Mouse (Mus musculus) kidney, embryonic 14.5 days (tissue): ENCODE results near the gene Per1. TPM values are rescaled to one million over a fixed set of nuclear protein-coding genes. Genes with fewer than 3 reads are reported as not detected.

Experiments
- ATAC-seq: fragments of 200-750 bp; cut with Nextera tagmentation; 2 replicates; pipeline ENCODE4 v1.8.0; 2017; ENCODE audit warnings: moderate number of reproducible peaks, mild to moderate bottlenecking, moderate TSS enrichment, moderate library complexity; ENCODE audit not compliant: low FRiP score, low TSS enrichment
- H3K27ac ChIP-seq: fragments of 300-500 bp; sonication (generic); 2 replicates; pipeline ENCODE4 v1.5.1; 2014; ENCODE audit warnings: low read depth, mild to moderate bottlenecking, low read length, moderate library complexity, mixed read lengths
- H3K27me3 ChIP-seq: fragments of 300-500 bp; sonication (generic); 2 replicates; pipeline ENCODE4 v1.6.1; 2014; ENCODE audit warnings: mild to moderate bottlenecking, low read length; ENCODE audit not compliant: control insufficient read depth, insufficient read depth
- H3K36me3 ChIP-seq: fragments of 300-500 bp; sonication (generic); 2 replicates; pipeline ENCODE4 v1.6.1; 2014; ENCODE audit warnings: low read length, mixed read lengths; ENCODE audit not compliant: control insufficient read depth, insufficient read depth
- H3K4me1 ChIP-seq: fragments of 300-500 bp; sonication (generic); 2 replicates; pipeline ENCODE4 v1.6.1; 2014; ENCODE audit warnings: low read length, mixed read lengths; ENCODE audit not compliant: control insufficient read depth, insufficient read depth
- H3K4me2 ChIP-seq: fragments of 300-500 bp; sonication (generic); replicated peaks from 2 replicates; pipeline ENCODE4 v1.6.1; 2014; ENCODE audit warnings: low read depth, mild to moderate bottlenecking, low read length
- H3K4me3 ChIP-seq: fragments of 300-500 bp; sonication (generic); 2 replicates; pipeline ENCODE4 v1.5.1; 2014; ENCODE audit warnings: mild to moderate bottlenecking, low read length
- H3K9ac ChIP-seq: fragments of 300-500 bp; sonication (generic); 2 replicates; pipeline ENCODE4 v1.6.1; 2014; ENCODE audit warnings: low read depth, mild to moderate bottlenecking, low read length, moderate library complexity
- H3K9me3 ChIP-seq: fragments of 300-500 bp; sonication (generic); 2 replicates; pipeline ENCODE4 v1.6.1; 2016; ENCODE audit warnings: low read length; ENCODE audit not compliant: control insufficient read depth
- WGBS: fragments of 180-500 bp; shearing (Covaris S2); extraction: QIAGEN DNeasy Blood & Tissue Kit; methylation state at CpG from one replicate; pipeline ENCODE4 v1.1.7; 2014; 5-methylcytosine and 5-hydroxymethylcytosine counted together
- polyA plus RNA-seq: library from polyadenylated mRNA; unstranded; fragments of >200 nt; fragmentation: Nextera tagmentation; extraction: Ambion mirVana; gene quantifications from 2 replicates; pipeline ENCODE4 v1.2.1, GENCODE M21; 2014

Per1 gene
- polyA plus RNA-seq, 1 experiment from 2014 or later: 8.9 TPM

GRCm38 (mm10) chr11:69076572-69076971 lies 18.4 kb upstream of the Per1 start:
- H3K9me3 ChIP-seq: no peaks in the 10 kb centered on the region
- H3K4me2 ChIP-seq: no peak overlapping the region
- no peak overlapping the region for H3K27ac ChIP-seq
- H3K4me3 ChIP-seq: no peak overlapping the region
- 65% methylated on average over 5 of the region's 5 CpGs for WGBS
- ATAC-seq: no peak
- no peaks in the 10 kb centered on the region for H3K36me3 ChIP-seq
- peaks cover 15% of the 10 kb centered on the region; the same call in 1 of the 2 replicates for H3K4me1 ChIP-seq
- H3K9ac ChIP-seq: no peak overlapping the region
- H3K27me3 ChIP-seq: no peaks in the 10 kb centered on the region

DNA sequence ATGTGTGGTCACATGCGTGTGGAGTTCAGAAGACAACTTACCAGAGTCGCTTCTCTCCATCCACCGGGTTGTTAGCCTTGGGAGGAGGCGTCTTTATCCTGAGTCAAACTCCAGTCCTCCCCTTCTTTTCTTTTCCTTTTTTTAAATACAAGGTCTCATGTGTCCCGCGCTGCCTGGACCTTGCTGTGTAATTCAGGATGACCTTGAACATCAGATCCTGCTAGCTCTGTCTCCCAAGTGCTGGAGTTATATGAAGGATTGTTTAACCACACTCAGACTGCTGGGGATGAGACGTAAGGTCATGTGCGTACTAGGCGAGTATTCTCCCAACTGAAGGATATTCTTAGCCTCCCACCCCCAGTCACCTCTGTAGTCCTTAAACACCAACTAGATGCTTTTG lies 17.7 kb upstream of the Per1 start:
- no peak for ATAC-seq
- 83% methylated on average over 9 of the region's 9 CpGs for whole genome bisulfite sequencing
- no peak overlapping the region for H3K27ac ChIP-seq

DNA sequence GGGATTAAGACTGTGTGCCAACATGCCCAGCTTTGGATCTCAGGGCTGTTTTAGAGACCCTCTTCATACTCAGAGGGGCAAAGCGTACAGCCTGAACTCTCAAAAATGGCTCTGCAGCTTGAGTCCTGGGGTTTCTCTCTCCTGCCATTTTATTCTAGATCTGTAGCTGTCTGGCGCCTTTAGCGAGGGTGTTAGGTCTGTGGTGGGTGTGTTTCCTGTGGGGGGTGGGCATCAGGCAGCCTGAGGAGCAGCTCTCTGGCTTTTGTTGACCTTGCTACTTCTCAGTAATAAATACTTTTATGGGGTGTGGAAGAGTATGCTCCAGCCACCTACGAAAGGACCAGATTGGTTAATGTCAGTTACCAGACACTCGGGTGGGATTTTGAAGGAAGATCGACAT lies 17.0 kb upstream of the Per1 start:
- Histone ChIP-seq H3K9ac (no peak overlapping the region), H3K4me1 (peaks cover 11% of the 10 kb centered on the region; the same call in 1 of the 2 replicates), H3K27me3 (no peaks in the 10 kb centered on the region), H3K27ac (no peak overlapping the region), H3K36me3 (no peaks in the 10 kb centered on the region), H3K9me3 (no peaks in the 10 kb centered on the region), H3K4me3 (no peak overlapping the region), H3K4me2 (no peak overlapping the region)
- WGBS: 47% methylated on average over 6 of the region's 6 CpGs
- no peak for ATAC-seq

More for the DNA sequence above, 17.7 kb upstream of the Per1 start:
- Histone ChIP-seq H3K4me3 (no peak overlapping the region), H3K9me3 (no peaks in the 10 kb centered on the region), H3K4me2 (no peak overlapping the region), H3K27me3 (no peaks in the 10 kb centered on the region), H3K36me3 (no peaks in the 10 kb centered on the region), H3K4me1 (peaks cover 13% of the 10 kb centered on the region; the same call in 1 of the 2 replicates), H3K9ac (no peak overlapping the region)

- 38% methylated on average over 5 of the region's 5 CpGs for WGBS
Observed at GRCm38 (mm10) chr11:69078805-69079438, 16.1 kb upstream of the Per1 start.

DNA sequence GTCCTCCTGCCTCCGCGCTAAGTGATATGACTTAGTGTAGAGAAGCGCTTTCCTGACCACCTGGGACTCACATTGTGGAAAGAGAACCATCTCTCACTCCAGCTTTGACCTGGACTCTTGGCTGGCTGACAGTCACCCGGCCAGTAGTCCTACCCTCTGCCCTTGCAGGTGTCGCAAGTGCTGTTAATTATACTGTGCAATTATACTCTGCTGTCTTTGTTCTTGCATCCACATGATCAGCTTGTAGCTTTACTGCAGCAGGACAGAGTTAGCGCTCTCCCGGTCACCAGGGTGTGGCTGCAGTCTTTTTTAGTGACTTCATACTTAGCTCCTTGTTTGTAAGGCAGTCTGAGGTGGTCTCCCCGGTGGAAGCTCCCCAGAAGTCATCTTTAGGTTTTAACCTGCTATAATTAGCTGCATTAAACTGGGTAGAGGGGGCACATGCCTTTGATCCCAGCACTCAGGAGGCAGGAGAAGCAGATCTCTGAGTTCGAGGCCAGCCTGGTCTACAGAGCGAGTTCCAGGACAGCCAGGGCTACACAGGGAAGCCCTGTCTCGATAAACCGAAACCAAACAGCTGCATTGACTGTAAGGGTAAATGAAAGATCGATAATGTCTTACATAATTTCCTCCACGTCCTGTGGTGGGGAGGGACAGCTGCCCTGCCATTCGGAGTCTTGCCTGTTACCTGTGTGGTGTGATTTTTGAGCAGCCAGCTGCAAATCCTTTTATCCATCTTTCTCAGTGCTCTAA lies 14.7 kb upstream of the Per1 start:
- Histone ChIP-seq H3K27ac (no peak overlapping the region), H3K9ac (no peak overlapping the region), H3K9me3 (no peaks in the 10 kb centered on the region), H3K4me1 (0 out of 2 replicates have a peak, but pooled peaks cover 4% of the 10 kb centered on the region), H3K4me2 (no peak overlapping the region), H3K36me3 (no peaks in the 10 kb centered on the region), H3K4me3 (no peak overlapping the region), H3K27me3 (no peaks in the 10 kb centered on the region)
- 75% methylated on average over 15 of the region's 15 CpGs for WGBS
- ATAC-seq: no peak

More at GRCm38 (mm10) chr11:69078805-69079438, 16.1 kb upstream of the Per1 start:
- no peak overlapping the region for H3K4me2 ChIP-seq
- H3K9ac ChIP-seq: no peak overlapping the region
- ATAC-seq: peak; percentile 40; the same call in 1 of the 2 replicates
- H3K27ac ChIP-seq: no peak overlapping the region
- no peak overlapping the region for H3K4me3 ChIP-seq
- H3K36me3 ChIP-seq: no peaks in the 10 kb centered on the region
- no peaks in the 10 kb centered on the region for H3K9me3 ChIP-seq
- H3K4me1 ChIP-seq: peaks cover 10% of the 10 kb centered on the region; the same call in 1 of the 2 replicates
- H3K27me3 ChIP-seq: no peaks in the 10 kb centered on the region

DNA sequence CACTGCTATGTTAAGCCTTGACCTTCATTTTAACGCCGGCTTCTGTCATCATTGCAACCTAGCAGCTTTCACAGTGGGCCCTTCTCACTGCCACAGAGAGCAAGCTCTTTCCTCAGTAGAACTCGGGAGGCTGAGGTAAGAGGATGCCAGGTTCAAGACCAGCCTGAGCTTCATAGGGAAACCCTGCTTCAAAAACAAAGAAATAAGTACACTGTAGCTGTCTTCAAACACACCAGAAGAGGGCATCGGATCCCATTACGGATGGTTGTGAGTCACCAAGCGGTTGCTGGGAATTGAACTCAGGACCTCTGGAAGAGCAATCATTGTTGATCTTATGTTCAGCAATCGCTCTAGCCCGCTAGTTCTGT lies 14.2 kb upstream of the Per1 start:
- ATAC-seq: no peak
- 89% methylated on average over 8 of the region's 8 CpGs for WGBS
- Histone ChIP-seq H3K4me1 (0 out of 2 replicates have a peak, but pooled peaks cover 4% of the 10 kb centered on the region), H3K4me2 (no peak overlapping the region), H3K27me3 (no peaks in the 10 kb centered on the region), H3K4me3 (no peak overlapping the region), H3K9ac (no peak overlapping the region), H3K27ac (no peak overlapping the region), H3K9me3 (no peaks in the 10 kb centered on the region), H3K36me3 (no peaks in the 10 kb centered on the region)

DNA sequence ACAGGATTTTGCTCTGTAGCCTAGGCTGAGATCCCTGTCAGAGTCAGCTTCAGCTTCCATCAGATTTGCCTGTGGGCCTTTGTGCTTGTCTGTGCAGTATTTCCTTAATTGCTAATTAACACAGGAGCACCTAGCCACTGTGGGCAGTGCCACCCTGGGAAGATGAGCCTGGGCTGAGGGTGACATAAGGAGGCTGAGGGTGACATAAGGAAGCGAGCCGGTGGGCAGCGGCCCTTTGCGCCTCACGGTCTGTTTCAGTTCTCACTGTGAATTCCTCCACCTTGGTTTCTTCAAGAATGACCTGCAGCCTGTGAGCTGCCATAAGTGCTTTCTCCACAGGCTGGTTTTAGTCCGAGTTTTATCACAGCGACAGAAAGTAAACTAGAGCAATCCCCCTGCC lies 13.4 kb upstream of the Per1 start:
- H3K4me1 ChIP-seq: 0 out of 2 replicates have a peak, but pooled peaks cover 5% of the 10 kb centered on the region
- H3K9ac ChIP-seq: no peak overlapping the region
- WGBS: 81% methylated on average over 7 of the region's 7 CpGs
- ATAC-seq: no peak
- no peak overlapping the region for H3K27ac ChIP-seq
- no peaks in the 10 kb centered on the region for H3K36me3 ChIP-seq
- H3K27me3 ChIP-seq: no peaks in the 10 kb centered on the region
- no peak overlapping the region for H3K4me2 ChIP-seq
- no peaks in the 10 kb centered on the region for H3K9me3 ChIP-seq
- no peak overlapping the region for H3K4me3 ChIP-seq

DNA sequence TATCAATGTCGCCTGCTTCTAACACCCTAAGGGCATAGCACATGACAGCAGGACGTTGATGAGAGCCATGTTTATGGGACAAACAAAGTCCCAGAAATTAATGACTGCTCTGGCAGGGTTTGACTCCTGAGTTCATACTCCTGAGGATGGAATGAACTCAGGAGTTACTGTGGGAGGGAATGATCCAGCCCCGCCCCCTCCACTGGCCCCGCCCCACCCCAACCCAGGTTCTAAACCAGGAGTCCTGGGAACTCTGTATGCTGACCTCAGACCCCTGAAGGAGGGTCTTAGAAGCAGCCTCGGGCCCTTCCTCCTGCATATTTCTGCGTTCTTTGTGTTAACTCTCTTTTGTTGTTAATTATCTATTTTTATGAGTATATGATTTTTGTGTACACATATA lies 9.4 kb upstream of the Per1 start:
- Histone ChIP-seq H3K27ac (no peak overlapping the region), H3K27me3 (no peaks in the 10 kb centered on the region), H3K4me3 (no peak overlapping the region)

GRCm38 (mm10) chr11:69086390-69086789 lies 8.6 kb upstream of the Per1 start:
- Histone ChIP-seq H3K9ac (no peak overlapping the region), H3K9me3 (no peaks in the 10 kb centered on the region), H3K4me1 (peaks cover 21% of the 10 kb centered on the region), H3K4me2 (no peak overlapping the region), H3K4me3 (no peak overlapping the region), H3K27me3 (no peaks in the 10 kb centered on the region), H3K27ac (peak overlapping the region; percentile 94), H3K36me3 (peaks cover 19% of the 10 kb centered on the region)
- WGBS: 44% methylated on average over 6 of the region's 6 CpGs
- no peak for ATAC-seq

More for the DNA sequence above, 9.4 kb upstream of the Per1 start:
- no peak for ATAC-seq
- Histone ChIP-seq H3K4me2 (no peak overlapping the region), H3K9me3 (no peaks in the 10 kb centered on the region), H3K9ac (no peak overlapping the region), H3K4me1 (peaks cover 19% of the 10 kb centered on the region), H3K36me3 (peaks cover 12% of the 10 kb centered on the region)
- 55% methylated on average over 6 of the region's 6 CpGs for WGBS
